Comparison of ENCODE assay signal across 19 mouse cellular contexts in genomic region chr2:151003796-151004195, GRCm38 (mm10). TPM values are rescaled to one million over a fixed set of nuclear protein-coding genes. Genes with fewer than 3 reads are reported as not detected.
DNase-seq lines count a peak whose midpoint lies in the region; ATAC-seq and TF ChIP-seq lines count a peak whose summit lies in the region.
"Had no signal": no experiment of that assay in that cellular context is flagged by ENCODE, and none has a peak within 500 bp of the region (broad histone marks: within the 10 kb centered on the region; RNA-seq: fewer than 3 reads in every experiment).

No protein-coding gene starts in this region.

- no peaks in the 10 kb centered on the region for H3K36me3 ChIP-seq in heart, embryonic 12.5 days
- H3K36me3 ChIP-seq in heart, embryonic 11.5 days (ENCODE audit: control insufficient read depth, insufficient read depth, low read length), result no peaks in the 10 kb centered on the region
- no peaks in the 10 kb centered on the region for H3K36me3 ChIP-seq in liver, embryonic 13.5 days
- H3K36me3 ChIP-seq: forebrain, embryonic 10.5 days; G1E; hindbrain, embryonic 15.5 days had no signal

- peak overlapping the region; percentile 18; the same call in 1 of the 2 replicates for H3K27ac ChIP-seq in heart, embryonic 12.5 days (ENCODE audit: poor library complexity, severe bottlenecking)
- no peak overlapping the region for H3K27ac ChIP-seq in heart, embryonic 11.5 days (ENCODE audit: low read depth, low read length)
- H3K27ac ChIP-seq in embryonic fibroblast, embryonic 13.5 days (ENCODE audit: insufficient read depth, low read length), result peak overlapping the region; percentile 69
- peak overlapping the region; percentile 71 for H3K27ac ChIP-seq in liver, embryonic 13.5 days
- H3K27ac ChIP-seq: forebrain, embryonic 10.5 days; gastrocnemius, adult 2 months; hindbrain, embryonic 15.5 days had no signal

- WGBS in heart, embryonic 12.5 days, result 62% methylated on average over 6 of the region's 6 CpGs
- 68% methylated on average over 6 of the region's 6 CpGs for WGBS in heart, embryonic 11.5 days (ENCODE audit: insufficient replicate concordance)
- WGBS in liver, embryonic 13.5 days (ENCODE audit: insufficient replicate concordance), result 79% methylated on average over 6 of the region's 6 CpGs

- no peak overlapping the region for H3K9ac ChIP-seq in heart, embryonic 12.5 days
- H3K9ac ChIP-seq in heart, embryonic 11.5 days (ENCODE audit: low read depth, low read length), result no peak overlapping the region
- peak overlapping the region; percentile 40 for H3K9ac ChIP-seq in liver, embryonic 13.5 days
- H3K9ac ChIP-seq: hindbrain, embryonic 15.5 days had no signal

- H3K4me1 ChIP-seq in heart, embryonic 12.5 days (replicated peaks), result peaks cover 45% of the 10 kb centered on the region
- peaks cover 17% of the 10 kb centered on the region for H3K4me1 ChIP-seq in heart, embryonic 11.5 days (ENCODE audit: control insufficient read depth, insufficient read depth, low read length)
- H3K4me1 ChIP-seq in embryonic fibroblast, embryonic 13.5 days (ENCODE audit: control insufficient read depth, insufficient read depth, low read length), result peaks cover 19% of the 10 kb centered on the region
- peaks cover 85% of the 10 kb centered on the region for H3K4me1 ChIP-seq in liver, embryonic 13.5 days (replicated peaks)

- H3K27me3 ChIP-seq in heart, embryonic 12.5 days (replicated peaks), result 0 out of 2 replicates have a peak, but pooled peaks cover 5% of the 10 kb centered on the region
- peaks cover 3% of the 10 kb centered on the region; the same call in 1 of the 2 replicates for H3K27me3 ChIP-seq in heart, embryonic 11.5 days (ENCODE audit: control insufficient read depth, insufficient read depth, low read length)
- H3K27me3 ChIP-seq in liver, embryonic 13.5 days, result no peaks in the 10 kb centered on the region

- ATAC-seq in heart, embryonic 12.5 days (ENCODE audit: insufficient number of reproducible peaks, low FRiP score), result no peak
- no peak for ATAC-seq in heart, embryonic 11.5 days (replicated peaks; ENCODE audit: insufficient number of reproducible peaks, low FRiP score, low TSS enrichment)
- ATAC-seq in liver, embryonic 13.5 days (ENCODE audit: low read depth), result no peak
- no peak for ATAC-seq in CD4-positive, CD25-positive, alpha-beta regulatory T cell, adult 4 months
- ATAC-seq: intestine, postnatal 0 days; midbrain, embryonic 16.5 days had no signal

- H3K9me3 ChIP-seq in heart, embryonic 12.5 days (replicated peaks), result no peaks in the 10 kb centered on the region
- H3K9me3 ChIP-seq in heart, embryonic 11.5 days (replicated peaks; ENCODE audit: control insufficient read depth, low read length), result no peaks in the 10 kb centered on the region
- no peaks in the 10 kb centered on the region for H3K9me3 ChIP-seq in liver, embryonic 13.5 days (replicated peaks)
- H3K9me3 ChIP-seq: forebrain, embryonic 10.5 days; G1E; hindbrain, embryonic 15.5 days had no signal

- peak; percentile 70 for DNase-seq in Muller cell, postnatal 12 days (ENCODE audit: inconsistent ontology term)
- DNase-seq in liver, embryonic 13.5 days, result no peak
- no peak for DNase-seq in gastrocnemius, postnatal 25 days
- DNase-seq: adrenal gland, adult 2 months; cerebellum, adult 11 months; cerebellum, postnatal 25 days; gastrocnemius, adult 2 months; kidney, postnatal 14 days; lung, postnatal 14 days; spleen, adult 18-20 months had no signal

- no peak for TF ChIP-seq POLR2A in embryonic fibroblast, embryonic 13.5 days (IDR thresholded peaks at IDR 0.05; ENCODE audit: low read depth, low read length)

- no peak for TF ChIP-seq CTCF in embryonic fibroblast, embryonic 13.5 days (IDR thresholded peaks at IDR 0.05; ENCODE audit: borderline replicate concordance, insufficient read depth, low read length)

- H3K4me2 ChIP-seq in heart, embryonic 12.5 days, result no peak overlapping the region
- no peak overlapping the region for H3K4me2 ChIP-seq in heart, embryonic 11.5 days
- peak overlapping the region; percentile 53 for H3K4me2 ChIP-seq in liver, embryonic 13.5 days
- H3K4me2 ChIP-seq: hindbrain, embryonic 15.5 days had no signal

- no peak overlapping the region for H3K4me3 ChIP-seq in heart, embryonic 12.5 days
- H3K4me3 ChIP-seq in heart, embryonic 11.5 days (ENCODE audit: low read depth, low read length), result no peak overlapping the region
- H3K4me3 ChIP-seq in embryonic fibroblast, embryonic 13.5 days (ENCODE audit: insufficient read depth, low read length), result no peak overlapping the region
- no peak overlapping the region for H3K4me3 ChIP-seq in liver, embryonic 13.5 days (replicated peaks)
- H3K4me3 ChIP-seq: forebrain, embryonic 10.5 days; gastrocnemius, adult 2 months; hindbrain, embryonic 15.5 days had no signal

RNA-seq across cellular contexts. Expression of gene Ninl, which starts 35.4 kb away (rescaled TPM):
- polyA plus RNA-seq in heart, embryonic 12.5 days (2016; fragmentation: Nextera tagmentation; extraction: Ambion mirVana), result 6.7 and 8.4 TPM in 2 replicates
- polyA plus RNA-seq in heart, embryonic 11.5 days (2014; fragmentation: Nextera tagmentation; extraction: Ambion mirVana), result 7.0 and 8.0 TPM in 2 replicates
- 7.3 and 9.2 TPM in 2 replicates for polyA plus RNA-seq in embryonic fibroblast, embryonic 13.5 days (2011; ENCODE audit: insufficient read length, low read depth, missing spikeins)
- 10.6 and 14.2 TPM in 2 replicates for polyA plus RNA-seq in liver, embryonic 13.5 days (2015; fragmentation: Nextera tagmentation; extraction: Ambion mirVana)
- polyA plus RNA-seq in CD4-positive, CD25-positive, alpha-beta regulatory T cell, adult 4 months (2017; shearing (Covaris generic)), result under 1 TPM; 0.23 to 0.37 TPM
- total RNA-seq in gastrocnemius, postnatal 25 days (2021), result under 1 TPM; 0.29 to 0.43 TPM

RNA-seq across cellular contexts. Expression of gene Nanp, which starts 35.4 kb away (rescaled TPM):
- polyA plus RNA-seq in heart, embryonic 12.5 days (2016; fragmentation: Nextera tagmentation; extraction: Ambion mirVana), result 23.5 and 23.7 TPM in 2 replicates
- polyA plus RNA-seq in heart, embryonic 11.5 days (2014; fragmentation: Nextera tagmentation; extraction: Ambion mirVana), result 28.6 and 36.4 TPM in 2 replicates
- polyA plus RNA-seq in embryonic fibroblast, embryonic 13.5 days (2011; ENCODE audit: insufficient read length, low read depth, missing spikeins), result 11.3 and 15.5 TPM in 2 replicates
- 76.2 and 88.7 TPM in 2 replicates for polyA plus RNA-seq in liver, embryonic 13.5 days (2015; fragmentation: Nextera tagmentation; extraction: Ambion mirVana)
- 10 to 100 TPM; 28.1 to 30.3 TPM for polyA plus RNA-seq in CD4-positive, CD25-positive, alpha-beta regulatory T cell, adult 4 months (2017; shearing (Covaris generic))
- total RNA-seq in gastrocnemius, postnatal 25 days (2021), result 1 to 10 TPM; 3.3 to 3.4 TPM
